Mouse (Mus musculus) thymus, postnatal 4 days (tissue): ENCODE results near the gene Tardbp.
A peak's percentile ranks its signal among the peaks of the same experiment; 100 is the strongest.

Experiments used
- DNase-seq: peaks from one replicate; pipeline ENCODE4 v3.0.0; 2021

Tardbp gene

DNA sequence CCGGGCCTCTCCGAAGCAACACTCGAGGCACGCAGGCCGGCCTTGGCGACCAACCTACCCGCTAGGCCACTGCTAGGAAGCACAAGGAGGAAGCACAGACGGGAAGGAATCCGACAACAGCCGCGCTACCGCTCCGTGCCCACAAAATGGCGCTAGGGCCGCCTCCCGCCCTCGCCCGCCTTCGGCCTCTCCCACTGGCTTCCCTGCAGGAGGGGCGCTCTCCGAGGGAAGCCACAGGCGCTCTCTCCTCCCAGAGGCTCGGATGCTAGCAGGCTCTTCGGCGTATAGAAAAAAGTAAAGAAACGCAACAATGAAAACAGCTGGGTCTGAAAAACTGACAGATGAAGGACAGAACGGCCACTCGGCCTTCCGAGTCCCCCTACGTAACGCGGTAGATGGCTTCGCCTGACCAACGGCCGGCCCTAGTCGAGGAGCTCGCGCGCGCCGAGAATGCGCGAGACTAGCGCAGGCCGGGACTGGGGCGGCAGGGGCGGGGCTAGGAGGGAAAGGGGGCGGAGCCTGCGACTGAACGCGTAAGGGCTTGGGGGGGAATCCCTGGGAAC, at the start of gene Tardbp:
Tardbp (minus strand) TSS at position 397 of the 563 bp plus-strand sequence.
- DNase-seq, result peak; percentile 99

DNA sequence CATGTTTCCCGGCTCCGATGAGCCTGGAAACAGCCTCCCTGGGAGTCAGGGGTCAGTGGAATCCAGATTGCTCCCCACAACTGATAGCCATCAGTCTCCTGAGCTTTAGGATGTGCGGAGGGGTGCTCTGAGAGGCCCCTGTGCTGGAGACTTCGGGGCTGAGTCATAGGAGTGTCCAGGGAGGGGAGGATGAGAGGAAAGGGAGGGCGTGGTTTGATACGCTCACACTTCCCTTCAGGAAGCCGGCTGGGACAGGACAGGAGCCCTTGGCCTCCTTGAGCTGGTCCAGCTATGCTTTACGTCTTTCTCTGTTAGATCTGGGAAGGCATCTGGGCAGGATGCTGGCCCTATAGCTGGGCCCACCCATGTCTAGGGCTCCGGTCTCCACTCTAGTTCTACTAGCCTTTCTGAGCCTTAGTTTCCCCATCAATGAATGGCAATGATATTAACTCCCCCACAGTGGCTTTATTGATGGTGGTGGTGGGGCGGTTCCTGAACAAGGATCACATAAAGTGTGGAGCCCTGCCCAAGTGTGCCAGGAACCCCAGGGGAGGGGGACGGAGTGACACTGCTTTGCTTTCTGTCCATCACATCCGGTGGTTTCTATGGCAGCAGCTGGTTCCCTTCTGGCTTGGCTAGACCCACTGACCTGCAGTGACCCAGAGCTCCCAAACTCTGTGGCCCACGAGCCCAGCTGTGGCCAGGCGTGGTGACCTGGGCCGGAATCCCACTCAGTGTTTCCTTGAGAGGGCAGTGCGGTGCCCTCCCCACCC, 49.6 kb upstream of the Tardbp start:
- DNase-seq, result no peak

DNA sequence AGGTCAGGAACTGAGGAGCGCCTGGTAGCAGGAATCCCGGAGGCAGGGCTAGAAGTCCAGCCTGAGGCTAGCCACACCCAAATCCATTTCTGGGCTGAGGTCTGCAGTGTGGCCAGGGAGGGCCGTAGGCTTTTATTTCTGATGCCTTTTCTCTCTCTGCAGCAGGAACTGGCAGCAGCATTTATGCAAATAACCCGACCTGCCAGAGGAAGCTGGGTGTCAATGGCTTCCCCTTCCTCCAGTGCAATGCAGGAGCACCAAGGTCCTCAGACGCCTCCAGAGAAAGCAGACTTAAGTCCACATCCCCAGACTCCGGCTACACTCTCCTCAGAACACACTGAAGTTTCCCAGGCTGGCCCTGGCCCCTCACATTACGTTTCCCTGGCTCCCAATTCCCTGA, 48.2 kb upstream of the Tardbp start:
- peak; percentile 30 for DNase-seq

DNA sequence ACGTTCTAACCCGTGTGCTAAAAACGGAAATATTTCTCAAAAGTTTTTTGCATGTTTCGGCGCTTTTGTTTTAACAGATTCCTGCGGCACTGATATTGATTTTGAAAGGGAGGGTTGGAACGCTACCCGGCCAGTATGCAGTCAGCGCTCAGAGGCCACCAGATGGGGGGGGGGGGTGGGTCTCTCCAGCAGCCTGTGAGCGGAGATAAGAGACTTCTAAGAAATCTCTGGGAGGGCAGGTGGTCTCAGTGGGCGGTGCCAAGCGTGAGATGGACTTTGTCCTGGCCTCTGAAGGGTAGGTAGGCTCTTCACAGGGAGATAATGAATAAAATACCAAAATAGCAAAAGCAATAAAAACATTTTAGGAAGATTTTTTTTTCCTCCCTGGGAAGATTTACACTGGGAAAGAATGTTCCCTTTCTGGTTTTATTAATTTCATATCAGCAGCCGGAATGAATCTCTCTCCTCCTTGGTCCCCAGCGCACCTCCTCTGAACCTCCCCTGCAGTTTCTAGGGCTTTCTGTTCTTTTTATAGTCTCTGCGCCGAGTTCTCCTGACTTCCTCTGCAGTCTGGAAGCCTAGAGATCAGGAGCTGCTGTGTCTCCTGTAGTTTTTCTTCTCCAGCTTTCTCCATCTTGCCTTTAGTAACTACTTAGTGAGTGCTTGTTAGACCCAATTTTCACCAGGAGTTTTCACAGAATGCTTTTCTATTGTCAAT, 44.6 kb upstream of the Tardbp start:
- no peak for DNase-seq

DNA sequence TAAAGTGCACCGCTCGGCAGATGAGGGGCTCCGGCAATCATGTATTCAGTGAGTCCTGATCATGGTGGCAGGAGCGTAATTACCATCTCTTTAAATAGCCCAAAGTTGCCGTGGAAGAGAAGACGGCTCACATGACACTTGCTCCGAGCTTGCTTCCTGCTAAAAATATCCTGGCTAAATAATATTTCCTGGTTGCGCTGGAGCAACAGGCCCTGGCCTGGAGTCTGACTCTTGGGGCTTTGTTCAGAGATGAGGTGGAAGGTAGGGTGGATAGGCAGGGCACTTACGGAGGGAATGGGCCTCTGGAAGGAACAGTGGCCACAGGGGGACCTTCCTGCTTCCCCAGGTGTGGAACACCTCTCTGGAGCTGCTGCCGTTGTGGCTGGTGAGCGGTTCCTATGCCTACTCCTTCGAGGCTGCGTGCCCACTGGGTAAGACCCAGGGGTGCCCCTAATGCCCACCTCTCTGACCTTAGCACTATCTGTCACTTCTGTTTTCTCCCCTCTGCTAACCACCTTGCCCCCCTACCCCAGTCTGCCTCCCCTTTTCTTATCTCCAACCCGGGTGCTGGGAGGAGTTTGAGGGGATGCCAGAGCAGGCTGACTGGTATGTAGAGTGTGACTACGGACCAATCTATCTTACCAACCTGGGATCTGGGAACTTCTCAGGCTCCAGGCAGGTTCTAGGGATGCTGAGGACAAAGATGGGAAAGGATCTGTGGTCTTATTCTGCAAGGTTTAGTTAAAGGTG, 40.4 kb upstream of the Tardbp start:
- DNase-seq, result no peak

DNA sequence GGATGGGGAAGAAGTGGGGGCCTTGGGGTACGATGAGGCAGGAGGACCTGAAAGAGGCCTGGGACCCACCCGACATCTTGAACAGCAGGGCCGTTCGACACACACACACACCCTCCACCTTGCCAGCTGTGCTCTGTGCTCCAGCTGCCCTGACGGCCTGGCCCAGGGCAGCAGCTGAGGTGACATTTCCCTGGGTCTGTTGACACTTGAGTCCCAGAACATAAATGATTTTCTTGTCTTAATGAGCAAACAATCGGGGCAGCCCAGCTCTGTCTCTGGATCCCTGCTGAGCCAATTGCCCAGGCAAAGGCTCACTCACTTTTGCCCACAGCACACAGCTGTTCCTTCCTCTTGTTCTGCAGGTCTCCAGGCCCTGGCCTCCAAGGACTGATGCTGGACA, 37.2 kb upstream of the Tardbp start:
- no peak for DNase-seq

DNA sequence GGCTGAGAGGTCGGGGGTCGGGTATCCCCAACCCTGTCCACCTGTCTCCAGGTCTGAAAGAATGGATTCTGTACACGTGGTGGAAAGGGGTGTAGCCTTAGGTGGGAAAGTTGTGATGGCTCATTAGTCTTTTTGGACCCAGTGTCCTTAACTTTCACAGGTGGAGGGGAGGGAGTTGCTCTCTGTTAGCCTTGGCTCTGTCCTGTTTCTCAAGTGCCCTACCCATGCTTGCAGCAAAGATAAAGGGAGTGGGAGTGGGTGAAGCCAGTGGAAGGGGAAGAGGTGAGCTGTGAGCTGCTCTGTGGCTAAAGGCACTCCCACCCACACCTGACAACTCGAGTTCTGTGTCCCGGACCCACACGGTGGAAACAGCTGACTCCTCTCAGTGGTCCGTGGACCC, 36.5 kb upstream of the Tardbp start:
- no peak for DNase-seq

DNA sequence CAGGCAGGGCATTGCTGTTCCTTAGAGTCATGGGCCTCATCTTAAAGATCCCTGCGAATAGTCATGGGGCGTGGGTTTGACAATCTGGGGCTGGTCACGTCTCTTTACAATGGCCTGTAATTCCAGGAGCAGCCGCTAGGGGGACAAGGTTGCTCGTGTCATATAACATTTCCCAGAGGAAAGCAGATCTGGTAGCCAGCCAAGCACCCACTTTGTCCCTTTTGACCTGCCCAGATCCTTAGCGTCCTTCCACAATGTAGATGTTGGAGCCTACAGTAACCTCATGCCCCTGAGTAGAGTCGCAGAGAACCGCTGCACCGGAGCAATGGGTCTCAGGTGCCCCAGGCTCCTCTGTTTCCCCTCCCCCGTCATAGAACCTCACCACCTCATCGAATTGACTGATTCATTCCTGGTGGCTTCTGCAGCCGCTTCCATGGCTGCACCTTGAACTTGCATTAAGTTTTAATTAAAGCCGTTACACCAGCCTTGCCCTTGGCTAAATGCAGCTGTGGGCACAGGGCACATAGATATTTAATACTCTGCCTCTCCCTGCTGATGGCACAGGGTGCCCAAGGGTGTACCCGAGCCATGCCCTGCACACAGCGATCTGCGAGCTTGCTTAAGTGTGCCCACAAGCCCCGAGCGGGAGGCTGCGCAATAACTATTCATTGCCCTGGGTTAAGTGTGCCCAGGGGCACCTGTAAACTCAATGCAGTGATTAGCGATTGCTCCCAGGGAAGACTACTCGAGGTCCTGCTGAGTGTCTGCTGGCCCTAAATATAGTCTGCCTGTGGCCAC, 35.5 kb upstream of the Tardbp start:
- peak; percentile 91 for DNase-seq

DNA sequence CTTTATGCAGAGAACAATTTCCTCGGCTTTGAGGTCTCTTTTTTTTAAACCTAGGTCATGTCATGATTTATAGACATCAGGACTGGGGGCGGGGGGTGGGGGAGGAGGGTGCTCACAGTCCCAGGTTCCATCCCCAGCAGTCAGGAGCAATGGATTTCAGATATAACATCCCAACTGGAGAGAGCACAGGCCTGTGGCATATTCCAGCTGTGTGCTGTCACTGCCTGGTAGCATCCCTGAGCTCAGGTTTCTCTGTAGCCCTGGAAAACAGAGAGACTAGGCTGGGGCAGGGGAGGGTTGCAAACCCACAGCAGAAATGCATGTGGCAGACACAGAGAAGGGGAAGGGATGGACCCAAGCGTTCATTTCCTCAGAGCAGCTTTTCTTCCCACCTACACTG, 33.4 kb upstream of the Tardbp start:
- DNase-seq, result no peak

DNA sequence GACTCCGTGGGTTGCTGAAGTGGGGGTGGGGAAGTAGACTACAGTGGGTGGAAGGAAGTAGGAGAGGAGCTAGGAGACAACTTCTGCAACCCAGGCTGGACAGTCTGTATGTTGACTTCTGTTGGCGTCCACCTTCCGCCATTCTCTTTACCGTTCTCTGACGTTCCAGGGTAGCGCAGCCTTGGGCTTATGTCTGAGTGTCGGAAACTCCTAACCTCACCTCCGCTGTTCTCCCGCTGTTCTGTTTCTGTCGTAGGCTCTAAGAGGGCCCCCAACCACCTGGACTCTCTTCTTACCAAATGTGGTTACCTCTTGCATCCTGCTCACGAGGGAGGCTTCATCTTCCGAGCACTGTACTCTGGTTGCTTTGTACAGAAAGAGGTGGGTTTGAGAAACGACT, 31.0 kb upstream of the Tardbp start:
- DNase-seq, result peak; percentile 77

DNA sequence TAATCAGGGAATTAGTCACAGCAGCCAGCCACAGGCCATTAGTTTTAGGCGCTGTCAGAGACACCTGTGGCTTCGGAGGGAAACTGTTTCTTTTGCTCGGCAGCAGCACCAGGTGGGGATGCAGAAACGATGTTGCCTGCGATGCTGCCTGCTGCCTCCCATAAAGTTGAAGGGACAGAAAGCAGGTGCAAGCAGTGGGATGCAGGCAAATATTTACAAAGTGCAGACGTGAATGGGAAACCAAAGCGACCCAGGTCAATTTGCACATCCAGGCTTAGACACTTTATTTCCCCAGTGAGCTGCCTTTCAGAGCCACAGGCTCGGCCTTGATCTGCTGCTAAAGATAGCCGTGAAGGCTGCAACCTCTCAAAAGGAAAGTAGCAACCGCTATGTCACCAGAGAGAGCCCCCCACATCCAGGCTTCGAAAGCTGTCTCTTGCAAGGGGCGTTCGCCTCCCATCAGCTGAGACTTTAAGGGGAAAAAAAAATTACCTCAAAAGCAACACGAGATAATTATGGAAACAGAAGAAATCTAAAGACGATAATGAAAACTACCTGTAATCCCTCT, 30.0 kb upstream of the Tardbp start:
- DNase-seq, result peak; percentile 66

DNA sequence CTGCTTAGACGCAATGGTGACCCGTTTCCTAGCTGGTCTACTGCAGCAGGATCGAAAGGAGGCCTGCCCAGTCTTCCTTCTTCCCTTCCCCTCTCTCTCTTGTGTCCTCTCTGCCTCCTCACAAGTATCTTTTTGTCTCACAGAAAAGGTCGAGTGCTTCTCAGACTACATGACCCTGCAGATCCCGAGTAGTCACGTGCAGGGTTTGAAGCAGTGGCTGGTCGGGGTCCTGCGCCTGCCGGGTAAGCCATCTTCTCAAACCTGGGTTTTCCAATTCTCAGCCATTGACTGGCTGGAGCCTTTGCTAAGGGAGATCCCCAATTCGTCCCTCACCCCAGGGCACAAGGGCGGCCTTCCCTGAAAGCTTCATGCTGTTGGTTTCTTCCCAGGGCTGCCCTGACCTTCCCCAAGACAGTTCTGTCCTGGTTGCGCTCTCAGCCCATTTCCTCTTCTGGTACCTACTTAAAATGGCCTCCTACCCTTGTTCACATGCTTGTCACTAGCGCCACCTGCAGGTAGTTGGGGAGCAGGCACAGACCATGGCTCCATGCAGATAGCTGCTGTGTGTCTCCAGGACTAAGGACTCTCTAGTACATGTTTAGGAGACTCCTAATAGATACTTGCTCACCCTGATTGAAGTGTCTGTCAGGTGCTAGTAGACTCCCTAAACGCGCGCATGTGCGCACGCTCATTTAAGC, 28.0 kb upstream of the Tardbp start:
- DNase-seq, result peak; percentile 84

DNA sequence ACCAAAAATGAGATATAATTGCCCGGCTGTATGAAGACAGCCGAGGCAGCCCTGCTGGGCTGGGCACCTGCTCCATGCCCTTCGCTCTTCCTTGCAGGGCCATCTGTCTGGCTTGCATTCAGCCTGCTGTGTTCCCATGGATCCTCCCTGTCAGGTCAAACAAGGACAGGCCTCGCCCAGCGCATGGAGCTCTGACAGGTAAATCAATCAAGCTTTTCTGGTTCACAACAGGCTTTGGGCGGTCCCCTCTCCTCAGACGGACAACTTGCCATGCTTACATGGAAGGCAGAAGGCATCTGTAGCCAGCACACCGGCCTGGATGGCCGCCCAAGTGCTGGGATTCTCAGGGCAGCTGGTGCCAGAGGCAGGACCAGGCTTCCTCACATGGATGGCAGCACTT, 24.2 kb upstream of the Tardbp start:
- no peak for DNase-seq

DNA sequence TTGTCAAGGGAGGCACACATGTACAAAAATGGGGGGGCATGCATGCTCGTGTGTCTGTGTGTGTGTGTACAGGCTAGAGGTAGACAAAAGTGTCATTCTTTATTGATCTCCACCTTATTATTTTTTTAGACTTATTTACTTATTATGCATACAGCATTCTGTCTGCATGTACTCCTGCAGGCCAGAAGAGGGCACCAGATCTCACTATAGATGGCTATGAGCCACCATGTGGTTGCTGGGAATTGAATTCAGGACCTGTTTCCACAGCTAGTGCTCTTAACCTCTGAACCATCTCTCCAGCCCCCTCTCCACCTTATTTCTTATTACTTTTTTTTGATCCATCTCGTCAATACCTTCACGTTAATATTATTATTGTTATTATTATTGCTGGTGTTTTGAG, 22.5 kb upstream of the Tardbp start:
- DNase-seq, result peak; percentile 54

DNA sequence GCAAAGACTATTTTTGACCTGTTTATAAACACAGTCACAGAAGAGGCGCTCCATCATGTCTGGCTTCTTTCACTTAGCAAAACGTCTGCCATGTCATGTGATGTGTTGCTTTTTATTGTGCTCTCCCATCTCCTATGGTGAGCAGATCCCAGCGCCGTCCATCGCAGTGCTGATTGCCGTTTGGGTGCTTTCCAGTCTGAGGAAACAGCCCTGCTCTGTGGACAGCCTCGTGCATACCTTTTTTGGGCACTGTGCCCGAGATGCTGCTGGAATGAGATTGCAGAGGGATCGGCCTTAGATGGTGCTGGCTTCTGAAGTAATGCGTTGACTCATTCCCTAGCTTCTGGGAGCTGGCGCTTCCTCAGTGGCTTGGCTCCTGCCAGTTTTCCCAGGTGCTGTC, 19.8 kb upstream of the Tardbp start:
- DNase-seq, result no peak

DNA sequence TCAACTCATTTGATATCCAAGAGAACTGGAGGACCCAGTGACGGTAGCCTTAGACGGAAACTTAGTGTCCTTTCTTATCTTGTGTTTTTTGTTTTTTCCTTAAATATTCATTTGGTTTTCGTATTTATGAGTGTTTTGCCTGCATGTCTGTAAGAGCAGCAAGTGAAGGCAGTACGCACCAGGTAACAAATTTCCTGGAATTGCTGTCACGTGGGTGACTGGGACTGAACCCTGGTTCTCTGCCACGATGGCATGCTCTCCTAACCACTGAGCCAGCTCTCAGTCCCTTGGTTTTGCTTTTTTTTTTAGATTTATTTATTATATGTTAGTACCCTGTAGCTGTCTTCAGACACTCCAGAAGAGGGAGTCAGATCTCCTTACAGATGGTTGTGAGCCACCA, 18.1 kb upstream of the Tardbp start:
- no peak for DNase-seq

DNA sequence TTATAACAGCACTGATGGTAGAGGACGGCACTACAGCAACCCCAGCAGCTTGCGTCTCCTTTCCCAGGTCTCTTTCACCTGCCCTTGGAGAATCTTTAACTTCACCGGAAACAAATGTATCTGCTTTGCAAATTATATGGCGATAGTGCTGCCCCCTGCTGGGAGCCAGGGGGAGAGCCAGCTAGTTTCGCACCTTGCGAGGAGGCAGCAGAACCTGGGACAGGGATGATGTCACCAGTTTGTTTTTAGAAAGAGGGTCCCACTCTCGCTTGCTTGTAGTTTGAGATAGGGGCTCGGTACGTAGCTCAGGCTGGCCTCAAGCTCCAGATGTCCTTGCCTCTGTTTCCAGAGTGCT, 17.3 kb upstream of the Tardbp start:
- peak; percentile 92 for DNase-seq

DNA sequence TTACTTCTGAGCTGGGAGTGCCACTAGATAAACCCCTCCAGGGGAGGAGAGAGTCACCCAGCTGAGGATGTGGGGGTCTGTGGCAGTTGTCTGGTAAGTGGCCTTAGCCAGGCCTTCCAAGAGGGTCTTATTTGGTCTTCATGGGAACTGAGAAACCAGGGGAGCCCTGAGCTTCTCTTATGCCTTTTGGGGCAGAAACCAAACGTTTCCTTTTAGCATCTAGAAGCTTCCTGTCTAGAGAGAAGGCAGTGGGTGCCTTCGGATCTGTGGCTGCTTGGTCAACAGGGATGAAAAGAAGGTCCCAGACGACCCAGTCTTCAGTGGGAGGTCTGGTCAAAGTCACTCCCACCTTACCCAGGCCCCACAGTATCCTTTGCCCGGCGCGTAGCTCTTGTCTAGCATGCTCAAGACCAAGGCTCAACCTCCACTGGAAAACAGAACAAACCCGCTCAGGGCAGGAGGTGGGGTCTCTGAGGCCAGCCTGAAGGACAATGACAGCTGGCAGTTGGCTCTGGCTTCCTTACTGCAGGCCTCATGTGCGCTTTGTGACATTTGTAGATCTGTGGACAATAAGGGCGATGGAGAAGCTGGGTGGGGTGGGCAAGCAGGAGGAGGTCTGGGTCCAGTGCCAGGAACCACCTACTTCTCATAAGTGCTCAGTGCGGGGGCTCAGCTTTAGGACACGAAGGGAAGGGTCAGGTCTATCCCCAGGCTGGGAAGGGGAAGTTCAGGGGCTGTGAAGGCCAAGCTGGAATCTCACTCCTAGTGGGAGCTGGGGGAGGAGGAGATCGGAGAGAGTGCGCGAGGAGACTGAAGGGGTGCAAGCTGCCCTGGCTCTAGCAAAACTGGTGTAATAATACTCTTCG, 16.7 kb upstream of the Tardbp start, which contains the start of gene Gm572:
Gm572 (plus strand) TSS at position 27 of the 866 bp plus-strand sequence.
- DNase-seq, result peak; percentile 44

DNA sequence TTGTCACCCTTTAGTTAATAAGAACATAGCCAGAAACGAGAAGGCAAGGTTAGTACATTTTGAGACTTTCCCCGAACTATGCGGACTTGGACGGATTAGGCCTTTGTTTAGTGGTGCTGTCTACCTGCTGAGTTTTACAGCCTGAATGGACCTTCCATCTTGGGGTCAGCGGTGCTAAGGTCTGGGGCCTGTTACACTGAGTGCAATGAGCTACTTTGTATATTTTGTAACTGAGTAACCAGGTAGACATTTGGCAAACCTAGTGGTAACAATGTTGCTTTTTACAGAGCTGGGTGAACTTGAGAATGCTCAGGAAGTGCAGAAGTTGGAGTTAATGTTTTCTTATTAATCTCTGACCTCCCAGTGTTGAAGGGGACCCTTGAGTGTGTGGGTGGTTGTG, 14.3 kb upstream of the Tardbp start:
- no peak for DNase-seq

DNA sequence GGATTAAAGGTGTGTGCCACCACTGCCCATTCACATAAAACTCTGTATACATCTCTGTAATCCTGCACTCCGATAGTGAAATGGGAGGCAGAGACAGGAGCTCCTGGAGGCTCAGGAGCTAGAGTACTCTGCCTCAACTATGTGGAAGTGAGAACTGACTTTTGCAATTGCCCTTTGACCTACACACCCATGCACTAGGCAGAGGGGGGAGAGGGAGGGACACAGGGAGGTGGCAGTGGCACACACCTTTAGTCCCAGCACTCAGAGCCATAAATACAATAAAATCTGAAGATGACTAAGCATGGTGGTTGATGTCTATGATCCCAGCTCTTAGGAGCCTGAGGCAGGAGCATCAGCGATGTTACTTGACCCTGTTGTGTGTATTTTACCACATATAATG, 12.6 kb upstream of the Tardbp start:
- no peak for DNase-seq

DNA sequence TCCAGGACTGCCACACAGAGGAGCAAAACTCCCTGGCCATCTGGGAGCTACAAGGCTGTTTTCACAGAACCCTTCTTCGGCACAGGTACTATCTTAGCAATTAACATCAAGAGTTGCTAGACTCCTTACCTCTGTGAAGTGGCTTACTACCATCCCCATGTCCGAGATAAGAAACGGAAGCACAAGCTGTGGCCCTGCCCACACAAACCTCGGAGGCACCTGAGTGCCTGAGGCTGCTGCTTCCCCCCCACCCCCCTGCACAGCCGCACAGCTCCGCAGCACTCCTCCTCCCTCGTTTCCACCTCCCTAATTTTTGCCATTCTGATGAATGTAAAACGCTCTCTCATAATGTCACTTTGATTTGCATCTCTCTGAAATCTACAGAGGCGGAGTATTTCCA, 11.5 kb upstream of the Tardbp start:
- no peak for DNase-seq
